Mouse (Mus musculus) frontal cortex, postnatal 14 days (tissue): ENCODE results near the gene Ppp1r13l.

Experiments used
- DNase-seq, 2 experiments: peaks; one replicate each; pipeline ENCODE4 v3.0.0; 2022; ENCODE audit warnings: low spot score in 2 of 2

Gene Ppp1r13l

GRCm38 (mm10) chr7:19365376-19365775, 5.8 kb downstream of the Ppp1r13l start:
- no peak for DNase-seq

- DNase-seq: no peak
These were observed 8.8 kb downstream of the Ppp1r13l start for GRCm38 (mm10) chr7:19368380-19368779.

GRCm38 (mm10) chr7:19369823-19370425, 10.4 kb downstream of the Ppp1r13l start:
- DNase-seq: peak in 1 of 2 experiments; percentile 61

GRCm38 (mm10) chr7:19373367-19373766, 13.8 kb downstream of the Ppp1r13l start:
- no peak for DNase-seq

- DNase-seq: no peak
These were observed 15.8 kb downstream of the Ppp1r13l start for GRCm38 (mm10) chr7:19375368-19375767.

GRCm38 (mm10) chr7:19376019-19376418, 16.5 kb downstream of the Ppp1r13l start:
- DNase-seq: no peak

- no peak for DNase-seq
These were observed 18.5 kb downstream of the Ppp1r13l start for GRCm38 (mm10) chr7:19378049-19378448.

GRCm38 (mm10) chr7:19381377-19382165, 22.0 kb downstream of the Ppp1r13l start, which contains the start of gene Ercc2:
Gene Ercc2, plus strand, starts transcription at chr7:19382010.
- DNase-seq: peak; percentile 96 to 98

- DNase-seq: no peak
These were observed 22.6 kb downstream of the Ppp1r13l start for GRCm38 (mm10) chr7:19382166-19382541.

- DNase-seq: no peak
These were observed 24.2 kb downstream of the Ppp1r13l start for GRCm38 (mm10) chr7:19383708-19384107.

GRCm38 (mm10) chr7:19388699-19389413, 29.3 kb downstream of the Ppp1r13l start:
- DNase-seq: no peak

- DNase-seq: no peak
These were observed 34.9 kb downstream of the Ppp1r13l start for GRCm38 (mm10) chr7:19394484-19394883.

GRCm38 (mm10) chr7:19399496-19400280, 40.1 kb downstream of the Ppp1r13l start:
- DNase-seq: no peak

- no peak for DNase-seq
These were observed 41.4 kb downstream of the Ppp1r13l start for GRCm38 (mm10) chr7:19400946-19401345.

GRCm38 (mm10) chr7:19402535-19403112, 43.1 kb downstream of the Ppp1r13l start:
- no peak for DNase-seq

- no peak for DNase-seq
These were observed 44.3 kb downstream of the Ppp1r13l start, which contains the start of gene Klc3 for GRCm38 (mm10) chr7:19403731-19404296. Gene Klc3, minus strand, starts transcription at chr7:19404104.

GRCm38 (mm10) chr7:19404476-19404875, 44.9 kb downstream of the Ppp1r13l start, which contains the start of gene Ckm:
Gene Ckm, plus strand, starts transcription at chr7:19404776.
- no peak for DNase-seq

GRCm38 (mm10) chr7:19405417-19405816, 45.9 kb downstream of the Ppp1r13l start:
- peak; percentile 49 to 82 for DNase-seq

GRCm38 (mm10) chr7:19409753-19410152, 50.2 kb downstream of the Ppp1r13l start:
- no peak for DNase-seq

- no peak for DNase-seq
These were observed 51.3 kb downstream of the Ppp1r13l start for GRCm38 (mm10) chr7:19410766-19411344.
